In genomic region chr9:107089451-107089850, GRCm38 (mm10) we compare ENCODE assay signal across 6 mouse cellular contexts.
DNase-seq lines count a peak whose midpoint lies in the region; ATAC-seq lines count a peak whose summit lies in the region.
"Not testable (repeated sequence)": the region's sequence is repeated elsewhere in the genome, so short reads cannot be mapped to it uniquely, and the experiment has no call there.

No protein-coding gene starts in this region.

- H3K9me3 ChIP-seq in heart, embryonic 12.5 days (replicated peaks); limb, embryonic 13.5 days: not testable (repeated sequence)

- not testable (repeated sequence) for H3K4me3 ChIP-seq in heart, embryonic 12.5 days; limb, embryonic 13.5 days

- intact Hi-C loops in left cerebral cortex, postnatal 4 days (cut with DNase I): not testable (repeated sequence)

- H3K27me3 ChIP-seq in heart, embryonic 12.5 days (replicated peaks); limb, embryonic 13.5 days: not testable (repeated sequence)

- not testable (repeated sequence) for H3K27ac ChIP-seq in heart, embryonic 12.5 days (ENCODE audit: poor library complexity, severe bottlenecking); limb, embryonic 13.5 days

- not testable (repeated sequence) for H3K36me3 ChIP-seq in heart, embryonic 12.5 days; limb, embryonic 13.5 days

- not testable (repeated sequence) for H3K9ac ChIP-seq in heart, embryonic 12.5 days; limb, embryonic 13.5 days

- 46% methylated on average over 17 of the region's 17 CpGs for WGBS in heart, embryonic 12.5 days
- 60% methylated on average over 17 of the region's 17 CpGs for WGBS in limb, embryonic 13.5 days

- peak overlapping the region; percentile 36 for H3K4me2 ChIP-seq in heart, embryonic 12.5 days
- H3K4me2 ChIP-seq in limb, embryonic 13.5 days (replicated peaks): 0 out of 2 replicates have a peak overlapping the region, but pooled peaks have one; percentile 21

- DNase-seq in WW6 (ENCODE audit: low read depth, low spot score): peak; percentile 22
- DNase-seq in cerebellum, adult 9-11 months: peak; percentile 27
- DNase-seq in cerebellum, postnatal 25 days: peak; percentile 24 to 29
- DNase-seq in left cerebral cortex, postnatal 4 days: peak; percentile 14

- not testable (repeated sequence) for H3K4me1 ChIP-seq in heart, embryonic 12.5 days (replicated peaks); limb, embryonic 13.5 days

- not testable (repeated sequence) for ATAC-seq in heart, embryonic 12.5 days (ENCODE audit: insufficient number of reproducible peaks, low FRiP score); limb, embryonic 13.5 days (ENCODE audit: low FRiP score, low read depth)
